Mouse (Mus musculus) embryo, embryonic 10.5 days (tissue): Measurements from ENCODE around the gene Cdhr3.
A peak's percentile ranks its signal among the peaks of the same experiment; 100 is the strongest.
"Not testable (repeated sequence)": the region's sequence is repeated elsewhere in the genome, so short reads cannot be mapped to it uniquely, and the experiment has no call there.

Source experiments
- DNase-seq: peaks from one replicate; pipeline ENCODE4 v3.0.0-alpha.2; 2015; ENCODE audit warnings: low spot score

Cdhr3 gene

DNA sequence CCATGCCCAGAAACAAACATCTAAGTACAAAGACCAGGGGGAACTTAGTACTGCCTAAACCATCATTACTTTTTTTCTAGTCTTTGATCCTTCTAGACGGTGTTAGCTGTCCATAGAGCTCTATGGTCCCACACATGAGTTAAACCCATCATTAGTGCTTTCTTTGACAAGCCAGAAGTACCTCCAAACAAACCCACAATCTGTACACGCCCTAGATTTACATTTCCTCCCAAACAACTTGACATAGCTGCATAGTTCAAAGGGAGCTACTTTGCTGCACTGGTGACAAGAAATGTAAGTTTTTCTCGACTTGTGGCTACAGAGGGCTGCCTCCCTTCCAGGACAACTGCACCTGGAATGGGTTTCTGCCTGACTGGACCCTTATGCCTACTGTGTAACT is 16.4 kb downstream of the Cdhr3 start:
- no peak for DNase-seq

DNA sequence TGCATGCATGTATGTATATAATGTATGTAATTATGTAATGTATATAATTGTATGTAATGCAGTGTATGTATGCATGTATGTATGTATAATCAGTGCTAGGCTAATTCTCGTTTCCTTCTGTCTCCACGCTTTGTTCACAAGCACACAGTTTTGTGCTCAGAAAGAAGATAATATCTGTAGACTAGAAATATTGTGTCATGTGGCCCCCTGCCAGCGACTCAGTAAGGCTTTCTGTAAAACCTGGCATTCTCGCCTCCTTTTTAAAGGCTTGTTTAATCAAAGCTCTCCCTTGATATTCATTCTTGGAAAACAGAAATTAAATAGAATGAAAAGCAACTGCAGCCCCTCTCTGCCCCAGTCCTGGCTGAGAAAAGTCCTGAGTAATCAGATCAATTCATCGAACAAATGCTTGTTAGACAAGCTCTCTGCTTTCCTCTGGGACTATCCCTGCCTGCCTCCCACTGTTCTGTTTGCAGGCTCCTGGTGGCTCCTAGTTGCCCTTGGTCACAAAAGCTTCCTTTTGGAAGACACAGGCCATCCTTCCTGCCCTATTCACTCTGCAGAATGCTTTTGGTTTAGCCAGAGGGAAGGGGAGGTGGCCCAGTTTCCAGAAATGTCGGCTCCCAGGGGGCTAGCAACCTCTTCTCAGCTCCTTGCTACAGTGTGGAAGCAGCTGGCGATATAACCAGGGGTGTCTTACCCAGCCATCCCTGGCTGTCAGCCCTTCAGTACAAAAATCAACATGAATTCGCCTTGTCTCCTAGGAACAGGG is 20.6 kb downstream of the Cdhr3 start:
- no peak for DNase-seq

DNA sequence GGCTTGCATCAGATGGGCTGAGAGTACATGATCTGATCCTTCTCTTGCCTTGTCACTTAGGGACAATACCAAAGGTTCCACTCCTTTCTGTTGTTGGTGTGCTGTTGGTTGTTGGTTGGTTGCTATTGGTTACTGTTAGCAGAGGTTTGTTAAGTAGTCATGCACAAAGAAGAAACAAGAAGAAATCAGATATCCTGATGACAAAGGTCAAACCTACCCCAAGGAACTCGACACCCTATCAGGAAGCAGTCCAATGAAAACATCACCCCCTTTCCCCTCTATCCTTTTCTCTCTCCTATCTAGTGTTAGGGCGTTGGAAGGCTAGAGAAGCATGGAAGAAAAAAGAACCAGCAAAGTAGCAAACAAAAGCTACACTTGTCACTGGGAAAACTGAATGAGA is 23.7 kb downstream of the Cdhr3 start:
- DNase-seq = no peak

DNA sequence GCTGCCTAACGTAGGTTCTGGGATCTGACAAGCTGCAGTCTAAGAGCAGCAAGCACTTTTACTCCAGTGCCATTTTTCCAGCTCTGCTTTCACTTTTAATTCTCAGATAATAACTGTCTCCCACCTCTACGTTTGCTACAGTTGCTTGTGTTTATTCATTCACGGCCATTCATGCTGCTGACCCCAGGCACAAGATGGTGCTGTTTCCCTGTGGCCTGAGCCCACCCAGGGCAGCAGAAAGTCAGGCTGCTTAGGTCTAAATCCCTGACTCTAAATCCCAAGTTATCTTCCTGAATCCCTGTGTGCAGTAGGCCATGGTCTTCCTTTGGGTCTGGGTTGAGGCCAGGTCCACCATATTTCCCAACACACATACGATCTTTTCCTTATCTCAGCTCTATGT is 26.3 kb downstream of the Cdhr3 start:
- no peak for DNase-seq

DNA sequence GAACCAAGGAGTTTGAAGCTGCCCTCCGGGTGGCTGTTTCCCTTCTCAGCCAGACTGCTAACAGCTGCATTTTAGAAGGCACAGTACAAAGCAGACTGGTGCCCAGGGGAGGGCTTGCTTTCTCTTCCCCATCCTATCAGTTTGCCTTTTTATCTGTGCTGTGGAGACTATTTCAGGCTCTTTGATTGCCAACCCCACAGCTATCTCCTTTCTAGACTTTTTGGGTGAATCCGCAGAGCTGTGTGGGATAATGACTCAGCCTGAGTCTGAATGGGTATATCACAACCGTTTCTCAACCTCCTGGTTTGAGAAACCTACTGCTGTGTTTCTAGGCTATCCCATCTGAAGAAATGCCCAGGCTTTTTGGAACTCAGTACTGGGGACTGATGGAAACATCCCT is 27.5 kb downstream of the Cdhr3 start:
- DNase-seq = no peak

DNA sequence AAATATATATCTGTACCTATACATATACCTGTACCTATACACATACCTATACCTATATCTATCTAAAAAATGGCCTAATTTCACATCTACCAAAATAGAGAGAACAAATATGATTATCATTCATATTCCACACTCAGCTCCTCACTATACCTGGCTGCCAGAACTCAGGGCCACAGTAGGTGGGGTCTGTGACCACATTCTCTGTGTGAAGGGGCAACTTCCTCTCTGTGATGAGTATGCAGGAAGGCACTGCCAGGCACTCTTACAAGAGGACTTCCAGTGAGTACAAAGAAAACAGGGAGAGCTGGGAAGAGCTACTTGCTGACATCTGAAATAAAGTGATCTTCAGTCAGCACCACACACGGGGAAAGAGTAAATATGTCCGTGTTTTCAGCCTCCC is 28.4 kb downstream of the Cdhr3 start:
- DNase-seq = no peak

DNA sequence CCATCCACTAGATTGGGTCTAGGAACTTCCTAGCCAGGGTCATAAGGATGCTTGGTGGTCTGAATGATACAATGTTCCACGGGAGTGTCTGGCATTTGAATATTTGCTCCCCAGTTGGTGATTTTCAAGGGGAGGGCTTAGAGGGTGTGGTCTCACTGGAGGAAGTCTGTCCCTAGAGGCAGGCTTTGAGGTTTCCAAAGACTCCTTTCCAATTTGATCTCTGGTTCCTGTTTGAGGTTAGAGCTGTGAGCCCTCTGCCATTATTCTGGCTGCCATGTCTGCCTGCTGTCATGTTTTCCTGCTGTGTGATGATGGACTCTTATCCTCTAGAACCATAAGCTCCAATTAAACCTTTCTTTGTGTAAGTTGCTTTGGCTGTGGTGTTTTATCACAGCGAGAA is 29.4 kb downstream of the Cdhr3 start:
- DNase-seq = no peak

DNA sequence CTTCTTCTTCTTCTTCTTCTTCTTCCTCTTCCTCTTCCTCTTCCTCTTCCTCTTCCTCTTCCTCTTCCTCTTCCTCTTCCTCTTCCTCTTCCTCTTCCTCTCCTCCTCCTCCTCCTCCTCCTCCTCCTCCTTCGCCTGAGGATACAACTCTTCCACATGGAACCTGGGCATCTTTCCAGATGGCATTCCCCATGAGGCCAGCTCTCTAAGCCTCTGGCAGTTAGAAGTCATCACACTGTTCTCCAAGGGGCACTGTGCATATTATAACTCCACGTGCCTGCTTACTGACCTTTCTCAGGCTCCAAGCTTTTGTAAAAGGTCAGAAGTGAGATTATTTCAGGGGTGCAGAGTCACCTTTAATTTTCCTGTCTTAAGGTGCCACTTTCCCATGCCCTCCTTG is 30.3 kb downstream of the Cdhr3 start:
- not testable (repeated sequence) for DNase-seq

DNA sequence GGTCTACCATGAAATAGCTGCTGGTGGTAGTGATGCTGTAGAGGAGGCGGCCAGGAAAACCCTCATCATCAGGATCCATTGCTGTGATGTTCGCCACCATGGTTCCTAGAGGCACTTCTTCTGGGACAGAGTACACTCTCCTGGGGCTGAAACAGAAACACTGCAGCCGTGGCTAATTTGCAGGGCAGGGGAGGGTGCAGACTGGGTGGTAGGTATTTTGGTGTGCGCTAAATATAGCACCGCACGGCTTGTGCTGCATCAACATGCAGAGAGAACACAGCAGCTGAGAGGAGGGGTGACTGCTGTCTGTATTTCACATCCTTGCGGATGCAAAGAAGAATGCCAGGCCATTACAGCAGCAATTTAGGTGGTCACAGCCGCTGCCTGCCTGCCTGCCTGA is 31.0 kb downstream of the Cdhr3 start:
- DNase-seq = no peak

DNA sequence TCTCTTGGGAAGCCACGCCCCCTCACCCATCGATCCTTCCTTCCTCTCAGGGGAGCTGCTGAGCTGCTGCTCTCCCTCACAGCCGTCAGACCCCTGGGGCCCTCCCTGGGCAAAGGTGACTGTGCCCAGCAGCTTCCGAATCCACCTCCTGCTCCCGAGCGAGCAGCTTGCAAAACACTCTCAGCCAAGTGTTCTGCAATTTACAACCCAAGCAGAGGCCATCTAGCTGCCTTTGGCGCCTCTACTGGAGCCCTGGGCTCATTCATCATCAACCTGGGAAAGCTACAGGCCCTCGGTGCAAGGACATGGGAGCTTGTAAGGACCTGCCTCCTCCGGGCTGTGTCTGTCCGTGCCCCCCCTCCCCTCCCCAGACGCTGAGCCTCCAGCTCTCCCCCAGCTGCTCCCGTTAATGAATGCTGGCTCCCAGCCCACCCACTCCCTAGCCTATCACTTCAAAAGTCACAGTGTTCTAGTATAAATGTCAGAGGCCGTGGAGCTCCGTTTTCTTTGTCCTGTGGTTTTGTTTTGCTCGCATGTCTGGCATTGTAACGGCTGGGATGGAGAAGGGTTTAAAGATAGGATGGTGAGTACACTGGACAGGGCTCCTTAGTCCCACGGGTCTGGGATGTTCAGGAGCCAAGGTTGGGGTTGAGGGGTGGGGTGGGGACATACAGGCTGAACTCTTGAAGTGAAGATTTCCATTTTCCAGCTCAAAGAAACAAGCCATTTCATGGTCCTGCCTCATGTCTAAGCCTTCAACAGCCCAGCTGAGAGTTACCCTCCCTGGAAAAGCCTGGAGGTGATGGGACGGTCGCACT is 35.2 kb downstream of the Cdhr3 start:
- DNase-seq = peak; percentile 81

DNA sequence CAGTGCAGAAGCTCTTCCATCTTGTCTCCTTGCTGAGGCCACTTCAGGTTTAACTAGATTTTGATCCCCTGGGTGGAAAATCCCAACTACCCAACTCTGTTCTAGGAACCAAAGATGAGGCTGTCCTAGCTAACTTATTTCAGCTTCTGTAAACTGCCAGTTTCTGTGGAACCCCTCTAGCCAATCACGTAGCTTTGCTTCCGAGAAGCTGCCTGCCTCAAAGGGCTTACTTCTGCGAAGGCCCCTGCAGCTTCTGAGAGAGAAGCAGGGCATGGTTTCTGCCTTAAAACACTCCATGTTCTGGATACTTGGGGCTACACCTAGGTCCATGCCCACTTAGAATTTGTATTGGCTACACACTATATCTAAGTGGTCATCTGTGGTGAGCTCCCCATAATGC is 36.1 kb downstream of the Cdhr3 start:
- DNase-seq = no peak

DNA sequence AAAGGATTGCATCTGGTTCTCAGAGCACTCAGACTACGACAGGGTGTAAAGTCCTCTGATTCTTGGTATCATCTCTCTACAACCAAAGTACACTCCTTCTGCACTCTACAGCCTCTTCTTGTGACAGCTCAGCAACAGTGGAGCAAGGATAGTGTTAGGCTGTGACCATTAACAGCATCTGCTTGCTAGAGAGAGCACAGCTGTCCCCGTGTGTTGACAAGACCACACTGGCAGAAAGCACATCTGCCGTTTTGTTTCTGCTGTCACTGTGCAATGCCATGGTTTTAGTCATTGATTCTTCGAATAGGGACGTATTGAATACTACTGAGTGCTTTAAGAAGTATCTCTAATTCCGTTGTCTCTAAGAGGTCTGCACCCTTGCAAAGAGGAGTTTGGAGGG is 36.6 kb downstream of the Cdhr3 start:
- DNase-seq = no peak

DNA sequence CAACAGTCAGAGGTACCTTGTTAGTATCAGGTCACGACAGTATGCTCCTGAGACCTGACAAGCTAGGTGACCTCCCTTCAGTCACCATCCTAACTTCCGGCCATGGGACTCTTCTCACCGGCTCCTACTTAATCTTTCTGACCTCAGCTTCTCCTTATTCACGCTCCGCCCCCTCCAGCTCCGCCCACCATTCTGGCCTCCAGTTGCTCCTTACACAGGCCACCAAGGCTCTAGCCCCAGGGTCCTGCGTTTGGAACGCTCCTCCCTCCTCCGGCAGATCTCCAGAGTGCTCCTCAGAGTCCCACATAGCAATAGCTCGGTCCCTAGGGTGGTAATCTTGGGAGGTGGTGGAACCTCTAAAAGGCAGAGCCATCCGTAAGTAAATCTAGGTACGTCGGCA is 38.9 kb downstream of the Cdhr3 start:
- DNase-seq = no peak

DNA sequence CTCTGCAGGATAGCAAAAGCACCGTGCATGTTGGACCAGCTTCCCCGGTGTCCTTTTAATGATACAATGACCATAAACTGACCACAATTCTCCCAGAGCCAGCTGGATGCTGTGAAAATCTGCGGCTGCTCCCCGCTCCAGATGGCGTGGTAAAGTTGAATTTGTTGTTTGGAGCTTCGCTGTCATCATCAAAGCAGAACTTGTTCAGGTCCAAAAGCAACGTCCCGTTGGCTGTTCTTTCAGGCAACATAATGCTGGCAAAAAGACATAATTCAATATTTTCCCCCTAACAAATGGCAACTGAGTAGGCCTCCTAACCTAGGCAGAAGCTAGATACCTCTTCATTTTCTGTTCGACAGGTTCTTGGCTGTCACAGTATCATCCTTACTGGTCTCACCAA is 39.4 kb downstream of the Cdhr3 start:
- no peak for DNase-seq

DNA sequence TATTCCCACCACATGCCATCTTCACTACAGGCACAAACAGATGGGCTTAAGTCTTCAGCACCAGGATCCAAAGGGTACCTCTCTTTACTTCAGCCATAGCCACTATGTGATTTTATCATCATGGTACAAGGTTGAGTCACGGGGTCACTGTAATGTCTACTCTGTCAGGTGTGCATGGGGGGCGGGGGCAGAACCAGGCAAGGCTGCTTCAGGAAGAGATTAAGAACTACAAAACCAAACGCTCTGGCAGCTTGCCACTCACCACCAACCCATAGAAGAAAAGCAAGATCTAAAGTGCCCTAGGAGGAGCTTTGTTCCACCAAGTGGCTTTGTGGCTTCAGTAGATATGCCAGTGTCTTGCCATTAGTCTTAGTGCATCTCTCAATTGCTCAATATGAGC is 44.3 kb downstream of the Cdhr3 start:
- DNase-seq = no peak

DNA sequence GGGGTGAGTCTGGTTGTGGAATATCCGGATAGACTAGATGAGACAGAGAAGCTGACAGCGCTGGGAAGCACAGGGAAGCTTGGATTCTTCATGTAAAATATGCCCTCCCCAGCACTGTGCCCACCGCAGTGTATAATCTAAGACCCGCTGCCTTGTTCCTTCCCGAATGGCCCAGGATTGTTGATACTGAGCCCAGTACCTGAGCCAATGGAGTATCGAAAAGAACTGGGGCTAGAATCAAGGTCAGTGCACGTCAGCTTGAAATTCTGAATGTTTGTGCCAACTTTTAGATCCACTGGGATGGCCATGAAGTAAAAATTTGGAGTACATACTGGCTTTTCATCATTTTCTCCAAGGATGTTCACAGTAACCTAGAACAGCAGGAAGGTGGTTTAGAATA is 46.2 kb downstream of the Cdhr3 start:
- no peak for DNase-seq

DNA sequence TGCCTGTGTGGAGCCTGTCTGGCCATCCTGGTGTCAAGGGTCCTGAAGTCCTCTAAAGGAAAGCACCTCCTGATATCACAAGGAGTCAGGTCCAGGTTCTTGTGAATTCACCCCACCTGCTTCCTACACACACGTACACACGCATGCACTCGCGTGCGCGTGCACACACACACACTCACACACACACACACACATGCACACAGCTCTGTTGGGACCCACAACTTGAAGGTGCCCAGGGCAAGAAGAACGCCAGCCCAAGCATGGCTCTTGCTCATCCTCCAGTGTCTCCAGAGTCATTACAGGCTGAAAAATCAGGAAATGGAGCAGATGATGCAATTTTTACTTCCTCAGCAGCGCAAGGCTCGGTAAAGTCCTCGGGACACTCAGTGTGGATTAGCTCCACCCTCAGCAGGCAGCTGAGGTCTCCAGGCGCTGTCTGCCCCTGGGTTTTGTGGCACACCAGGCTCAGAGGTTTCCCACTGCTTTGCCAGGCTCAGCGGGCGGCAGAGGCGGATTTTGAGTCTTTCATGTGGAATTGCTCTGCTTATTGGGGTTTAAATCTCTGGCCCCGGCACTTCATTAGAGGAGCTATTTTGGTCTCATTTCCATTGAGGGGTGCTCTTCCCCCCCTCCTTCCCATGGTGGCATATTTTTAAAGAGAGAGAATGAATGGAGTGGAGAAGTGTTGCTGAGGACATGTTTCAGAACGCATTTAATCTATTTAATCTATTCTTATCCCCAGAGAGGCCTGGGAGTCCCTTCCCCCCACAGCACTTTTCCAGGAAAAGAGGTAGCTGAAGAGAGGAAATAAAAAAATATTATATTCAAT is 46.9 kb downstream of the Cdhr3 start:
- no peak for DNase-seq

DNA sequence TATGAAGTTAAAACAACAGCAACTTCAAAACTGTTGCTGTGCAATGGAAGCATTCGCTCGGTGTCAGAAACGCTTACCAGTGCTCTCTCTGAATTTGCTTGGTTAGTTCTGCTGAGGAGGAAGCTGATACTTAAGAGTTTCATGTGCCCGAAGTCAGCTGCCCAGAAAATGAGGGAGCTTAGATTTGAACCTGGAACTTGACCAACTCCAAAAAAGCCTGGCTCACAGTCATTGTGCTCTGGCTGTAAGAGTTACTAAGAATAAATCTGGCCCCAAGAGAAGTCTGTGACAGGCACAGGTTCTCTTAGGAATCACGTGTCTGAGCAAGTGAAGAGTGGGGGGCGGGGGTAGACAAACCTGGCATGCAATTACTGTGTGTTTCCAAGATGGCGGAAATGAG is 51.2 kb downstream of the Cdhr3 start:
- DNase-seq = no peak

DNA sequence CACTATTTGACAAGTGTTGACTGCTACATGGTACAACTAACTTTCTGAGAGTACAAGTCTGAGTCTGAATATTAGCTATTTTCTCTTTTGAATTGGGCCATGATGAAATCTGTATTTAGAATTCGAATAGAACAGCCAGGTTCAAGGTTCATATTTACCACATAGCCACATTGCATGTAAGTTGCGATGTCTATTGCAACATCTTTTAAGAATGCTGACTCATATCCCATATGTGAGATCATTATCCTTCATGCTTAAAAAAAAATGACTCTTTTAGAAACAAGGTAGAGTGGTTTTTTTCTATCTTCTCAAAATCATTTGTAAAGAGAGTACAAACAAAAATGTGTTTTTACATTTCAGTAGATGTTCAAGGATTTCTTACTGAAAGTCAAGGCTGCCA is 51.9 kb downstream of the Cdhr3 start:
- no peak for DNase-seq

DNA sequence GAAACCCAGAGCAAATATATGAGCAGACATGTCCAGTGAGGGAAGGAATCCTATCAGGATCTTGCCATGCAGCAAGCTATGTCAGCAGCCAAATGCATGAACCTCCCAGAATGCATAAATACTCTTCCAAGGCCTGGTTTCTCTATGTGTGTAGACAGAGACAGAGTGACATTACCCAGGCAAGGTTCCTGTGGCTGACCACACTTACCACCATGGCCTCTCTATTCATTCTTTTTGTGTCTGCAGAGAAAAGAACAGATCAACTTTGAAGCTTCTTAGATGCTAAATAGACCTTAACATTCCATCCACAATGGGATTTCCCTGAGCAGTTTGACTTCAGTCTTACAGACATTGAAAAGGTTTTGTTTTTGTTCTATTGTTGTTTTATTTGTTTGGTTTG is 54.0 kb downstream of the Cdhr3 start:
- DNase-seq = no peak

DNA sequence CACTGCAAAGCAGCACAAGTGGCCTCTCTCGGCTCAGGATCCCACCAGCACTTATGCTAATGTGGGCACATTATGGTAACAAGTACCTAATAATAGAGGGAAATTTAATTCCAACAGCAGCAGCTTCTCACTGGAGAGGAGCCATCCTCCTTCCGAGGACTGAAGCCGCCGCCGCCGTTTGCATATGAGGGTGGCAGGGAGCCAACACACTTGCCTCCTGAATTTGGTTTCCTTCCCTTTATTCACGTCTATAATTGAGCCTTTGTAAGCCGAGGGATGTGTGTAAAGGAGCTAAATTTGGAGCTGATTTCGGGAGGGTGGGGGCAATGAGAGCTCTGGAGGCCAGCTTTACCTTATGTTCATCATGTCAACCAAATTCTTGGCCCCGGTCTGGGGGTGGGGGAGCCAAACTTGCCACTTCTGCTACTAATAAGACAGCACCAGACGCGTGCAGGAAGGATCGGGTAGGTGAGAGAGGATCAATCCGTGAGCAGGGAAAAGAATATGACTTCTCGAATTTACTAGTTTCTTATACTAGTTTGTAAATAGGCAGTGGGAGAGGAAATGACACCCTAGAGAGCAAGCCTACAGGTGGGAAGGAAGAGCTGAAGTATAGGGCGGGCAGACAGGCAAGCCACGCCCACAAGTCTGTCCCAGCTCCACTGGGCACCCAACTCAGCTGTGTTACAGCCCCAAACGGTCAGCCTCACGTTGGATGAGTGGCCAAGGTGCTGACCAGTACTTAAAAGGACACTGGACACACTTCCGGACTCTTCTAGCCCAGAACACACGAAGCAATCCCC is 56.8 kb downstream of the Cdhr3 start:
- DNase-seq = peak; percentile 47
